Mouse (Mus musculus): ENCODE results near the gene Rnaseh2b. TPM values are rescaled to one million over a fixed set of nuclear protein-coding genes. Genes with fewer than 3 reads are reported as not detected.

The Rnaseh2b gene
- polyA plus RNA-seq, 1 experiment from 2014 or later = 37.0 TPM

DNA sequence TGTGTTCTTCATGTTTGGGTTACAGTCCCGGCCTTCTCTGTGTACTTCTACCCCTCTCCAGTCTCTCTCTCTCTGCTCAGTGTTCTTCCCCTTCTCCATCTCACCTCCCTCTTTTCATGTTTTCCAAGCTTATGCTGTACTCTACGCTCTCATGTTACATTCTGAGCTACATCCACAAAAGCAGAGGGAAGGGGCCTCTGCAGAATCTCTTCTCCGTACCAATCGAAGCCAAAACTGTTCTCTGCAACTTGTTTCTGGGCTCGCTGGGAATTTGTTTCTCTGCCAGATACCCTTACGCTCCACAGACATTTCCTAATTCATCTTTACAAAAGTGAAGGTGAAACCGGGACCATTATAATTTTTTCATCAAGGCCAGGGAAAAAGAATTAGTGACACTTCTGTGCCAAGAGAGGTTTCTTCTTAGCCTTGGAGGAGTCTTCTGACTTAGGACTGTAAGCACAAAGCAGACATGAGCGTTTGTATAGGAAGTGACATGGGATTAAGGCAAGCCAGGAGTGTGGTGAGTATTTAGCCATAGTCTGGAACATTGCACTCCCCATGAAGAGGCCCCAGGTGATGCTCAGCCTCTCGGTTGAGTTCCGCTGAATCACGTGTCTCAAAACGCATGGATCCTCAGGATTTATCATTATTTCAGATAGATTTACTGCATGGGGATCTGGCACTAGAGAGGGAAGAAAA is 21.5 kb upstream of the Rnaseh2b start:
- no peak overlapping the region for H3K9ac ChIP-seq
- H3K4me1 ChIP-seq (replicated peaks) = no peaks in the 10 kb centered on the region
- no peaks in the 10 kb centered on the region for H3K27me3 ChIP-seq
- H3K4me3 ChIP-seq = no peak overlapping the region
- no peak for ATAC-seq (ENCODE audit: low FRiP score)
- H3K36me3 ChIP-seq = no peaks in the 10 kb centered on the region
- H3K9me3 ChIP-seq = no peaks in the 10 kb centered on the region
- WGBS = 90% methylated on average over 12 of the region's 12 CpGs
- H3K27ac ChIP-seq = no peak overlapping the region
- no peak overlapping the region for H3K4me2 ChIP-seq

DNA sequence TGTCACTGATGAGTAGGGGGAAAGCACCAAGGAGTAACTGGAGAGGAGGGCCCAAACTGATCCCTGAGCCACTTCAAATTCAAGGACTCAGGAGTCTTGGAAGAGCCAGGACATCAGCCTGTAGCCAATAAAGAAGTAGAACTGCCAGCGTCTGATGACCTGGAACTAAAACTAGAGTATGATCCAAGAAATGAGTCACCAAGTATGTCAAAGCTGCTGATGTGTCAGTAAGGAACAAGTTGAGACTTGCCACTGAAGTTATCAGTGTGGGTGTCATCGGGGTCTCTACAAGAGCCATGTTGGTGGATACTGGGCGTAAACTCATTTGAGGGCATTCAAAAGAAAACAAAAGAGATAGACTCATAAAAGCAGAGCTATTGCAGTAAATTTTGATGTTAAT is 18.8 kb upstream of the Rnaseh2b start:
- no peak overlapping the region for H3K9ac ChIP-seq
- no peak overlapping the region for H3K4me2 ChIP-seq
- no peak for ATAC-seq (ENCODE audit: low FRiP score)
- no peaks in the 10 kb centered on the region for H3K36me3 ChIP-seq
- H3K27me3 ChIP-seq = no peaks in the 10 kb centered on the region
- no peaks in the 10 kb centered on the region for H3K9me3 ChIP-seq
- no peak overlapping the region for H3K27ac ChIP-seq
- no peak overlapping the region for H3K4me3 ChIP-seq
- H3K4me1 ChIP-seq (replicated peaks) = no peaks in the 10 kb centered on the region
- 93% methylated on average over 3 of the region's 3 CpGs for WGBS

DNA sequence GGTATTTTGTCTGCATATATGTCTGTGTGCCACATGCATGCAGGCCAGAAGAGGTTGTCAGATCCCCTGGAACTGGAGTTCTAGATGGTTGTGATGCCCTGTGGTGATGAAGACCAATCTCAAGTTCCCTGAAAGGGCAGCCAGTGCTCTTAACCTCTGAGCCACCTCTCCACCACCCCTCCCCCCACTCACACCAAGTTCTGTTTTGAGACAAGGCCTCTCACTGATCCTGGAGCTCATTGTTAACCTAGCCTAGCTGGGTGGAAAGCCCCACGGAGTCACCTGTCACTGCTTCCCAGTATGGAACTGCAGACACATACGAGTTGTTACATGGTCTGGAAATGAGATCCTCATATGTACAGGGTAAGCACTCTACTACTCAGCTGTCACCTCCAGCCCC is 9.4 kb upstream of the Rnaseh2b start:
- Histone ChIP-seq H3K9me3 (no peaks in the 10 kb centered on the region), H3K4me1 (replicated peaks) (0 out of 2 replicates have a peak, but pooled peaks cover 3% of the 10 kb centered on the region), H3K27me3 (no peaks in the 10 kb centered on the region), H3K36me3 (no peaks in the 10 kb centered on the region), H3K27ac (no peak overlapping the region), H3K9ac (no peak overlapping the region), H3K4me2 (no peak overlapping the region), H3K4me3 (no peak overlapping the region)
- WGBS = 76% methylated on average over 2 of the region's 2 CpGs
- no peak for ATAC-seq (ENCODE audit: low FRiP score)

DNA sequence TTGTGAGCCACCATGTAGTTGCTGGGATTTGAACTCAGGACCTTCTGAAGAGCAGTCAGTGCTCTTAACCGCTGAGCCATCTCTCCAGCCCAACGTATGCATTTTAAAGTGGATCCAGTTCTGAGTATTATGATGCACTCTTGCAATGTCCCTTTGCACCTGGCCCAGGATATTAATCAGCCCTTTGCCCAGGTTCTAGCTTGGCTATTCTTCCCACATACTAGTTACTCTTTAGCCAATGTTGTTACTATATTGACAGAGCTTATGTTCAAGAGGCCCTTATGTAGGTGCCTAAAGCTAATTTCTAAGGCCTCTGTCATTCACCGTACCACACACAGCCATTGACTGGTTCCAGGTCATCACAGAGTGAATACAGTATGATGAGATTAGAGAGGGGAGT is 3.7 kb upstream of the Rnaseh2b start:
- 92% methylated on average over 3 of the region's 3 CpGs for WGBS

GRCm38 (mm10) chr14:62291406-62291987 is 892 bp upstream of the Rnaseh2b start:
- Histone ChIP-seq H3K4me3 (no peak overlapping the region), H3K9ac (no peak overlapping the region), H3K36me3 (no peaks in the 10 kb centered on the region), H3K27ac (no peak overlapping the region), H3K9me3 (no peaks in the 10 kb centered on the region), H3K27me3 (0 out of 2 replicates have a peak, but pooled peaks cover 14% of the 10 kb centered on the region), H3K4me2 (no peak overlapping the region), H3K4me1 (replicated peaks) (peaks cover 14% of the 10 kb centered on the region)
- 95% methylated on average over 1 of the region's 1 CpGs for WGBS
- ATAC-seq (ENCODE audit: low FRiP score) = no peak

More for the DNA sequence above, 3.7 kb upstream of the Rnaseh2b start:
- no peak for ATAC-seq (ENCODE audit: low FRiP score)
- Histone ChIP-seq H3K27me3 (0 out of 2 replicates have a peak, but pooled peaks cover 7% of the 10 kb centered on the region), H3K27ac (no peak overlapping the region), H3K4me3 (no peak overlapping the region), H3K4me1 (replicated peaks) (peaks cover 14% of the 10 kb centered on the region), H3K36me3 (no peaks in the 10 kb centered on the region), H3K4me2 (no peak overlapping the region), H3K9ac (no peak overlapping the region), H3K9me3 (no peaks in the 10 kb centered on the region)

GRCm38 (mm10) chr14:62292166-62292487 is 262 bp upstream of the Rnaseh2b start:
- peak overlapping the region; percentile 84 for H3K9ac ChIP-seq
- no peak overlapping the region for H3K27ac ChIP-seq
- no peaks in the 10 kb centered on the region for H3K36me3 ChIP-seq
- H3K4me2 ChIP-seq = peak overlapping the region; percentile 98
- WGBS = 26% methylated on average over 7 of the region's 7 CpGs
- peaks cover 14% of the 10 kb centered on the region for H3K4me1 ChIP-seq (replicated peaks)
- peak overlapping the region; percentile 61 for H3K4me3 ChIP-seq
- H3K27me3 ChIP-seq = 0 out of 2 replicates have a peak, but pooled peaks cover 14% of the 10 kb centered on the region
- no peaks in the 10 kb centered on the region for H3K9me3 ChIP-seq
- ATAC-seq (ENCODE audit: low FRiP score) = peak; percentile 29; the same call in 1 of the 2 replicates

DNA sequence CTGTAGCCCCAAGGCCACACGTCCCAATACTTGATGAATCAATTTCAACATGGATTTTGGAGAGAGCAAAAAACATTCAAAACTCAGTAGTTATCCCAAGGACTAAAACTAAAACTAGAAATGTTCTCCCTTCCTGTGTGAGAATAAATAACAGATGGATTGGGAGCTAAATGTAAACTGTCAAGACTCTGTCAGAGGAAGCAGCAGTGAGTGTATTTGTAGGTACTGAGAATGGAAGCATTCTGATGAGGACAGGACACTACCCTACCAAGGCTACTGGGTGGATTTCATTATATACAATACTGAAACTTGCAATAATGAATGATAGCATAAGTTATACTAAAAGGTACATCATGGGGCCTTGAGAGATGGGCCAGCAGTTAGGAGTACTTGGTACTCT is 6.4 kb downstream of the Rnaseh2b start:
- 0 out of 2 replicates have a peak, but pooled peaks cover 6% of the 10 kb centered on the region for H3K27me3 ChIP-seq
- no peak for ATAC-seq (ENCODE audit: low FRiP score)
- H3K4me1 ChIP-seq (replicated peaks) = no peaks in the 10 kb centered on the region
- no peaks in the 10 kb centered on the region for H3K9me3 ChIP-seq
- no peak overlapping the region for H3K4me2 ChIP-seq
- no peak overlapping the region for H3K9ac ChIP-seq
- H3K27ac ChIP-seq = no peak overlapping the region
- no peaks in the 10 kb centered on the region for H3K36me3 ChIP-seq
- 93% methylated on average over 1 of the region's 1 CpGs for WGBS
- no peak overlapping the region for H3K4me3 ChIP-seq

GRCm38 (mm10) chr14:62300031-62300430 is 7.6 kb downstream of the Rnaseh2b start:
- Histone ChIP-seq H3K9ac (no peak overlapping the region), H3K36me3 (no peaks in the 10 kb centered on the region), H3K4me2 (no peak overlapping the region), H3K27ac (no peak overlapping the region), H3K4me3 (no peak overlapping the region), H3K9me3 (no peaks in the 10 kb centered on the region), H3K27me3 (0 out of 2 replicates have a peak, but pooled peaks cover under 1% of the 10 kb centered on the region), H3K4me1 (replicated peaks) (no peaks in the 10 kb centered on the region)
- 69% methylated on average over 3 of the region's 3 CpGs for whole genome bisulfite sequencing
- ATAC-seq (ENCODE audit: low FRiP score) = no peak

GRCm38 (mm10) chr14:62307555-62307954 is 15.2 kb downstream of the Rnaseh2b start:
- H3K9ac ChIP-seq = no peak overlapping the region

DNA sequence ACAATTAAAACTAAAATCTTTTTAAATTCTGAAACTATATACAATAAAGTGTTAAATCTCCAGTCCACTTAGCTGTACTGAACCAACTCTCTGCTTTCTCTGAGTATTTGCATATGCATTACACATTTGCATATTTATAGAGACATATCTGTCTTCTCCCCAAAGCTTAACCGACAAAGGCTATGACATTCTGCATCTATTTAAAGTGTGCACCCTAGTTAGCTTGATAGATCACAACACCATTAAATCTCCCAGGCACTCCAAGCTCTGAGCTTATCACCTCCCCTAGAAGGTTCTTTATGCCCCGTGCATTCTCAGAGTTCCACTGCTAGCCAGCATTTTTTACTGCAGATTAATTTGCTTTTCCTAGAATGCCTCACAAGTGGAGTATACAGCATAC is 16.6 kb downstream of the Rnaseh2b start:
- ATAC-seq (ENCODE audit: low FRiP score) = no peak
- no peak overlapping the region for H3K4me3 ChIP-seq
- H3K4me2 ChIP-seq = no peak overlapping the region
- no peaks in the 10 kb centered on the region for H3K36me3 ChIP-seq
- H3K9ac ChIP-seq = no peak overlapping the region
- H3K4me1 ChIP-seq (replicated peaks) = peaks cover 9% of the 10 kb centered on the region; the same call in 1 of the 2 replicates
- H3K27me3 ChIP-seq = no peaks in the 10 kb centered on the region
- no peaks in the 10 kb centered on the region for H3K9me3 ChIP-seq
- 34% methylated on average over 2 of the region's 2 CpGs for WGBS
- no peak overlapping the region for H3K27ac ChIP-seq

More at GRCm38 (mm10) chr14:62307555-62307954, 15.2 kb downstream of the Rnaseh2b start:
- ATAC-seq (ENCODE audit: low FRiP score) = no peak
- Histone ChIP-seq H3K27me3 (no peaks in the 10 kb centered on the region), H3K4me1 (replicated peaks) (peaks cover 9% of the 10 kb centered on the region; the same call in 1 of the 2 replicates), H3K4me2 (no peak overlapping the region), H3K4me3 (no peak overlapping the region), H3K9me3 (no peaks in the 10 kb centered on the region), H3K36me3 (no peaks in the 10 kb centered on the region), H3K27ac (no peak overlapping the region)
- WGBS = 78% methylated on average over 1 of the region's 1 CpGs

DNA sequence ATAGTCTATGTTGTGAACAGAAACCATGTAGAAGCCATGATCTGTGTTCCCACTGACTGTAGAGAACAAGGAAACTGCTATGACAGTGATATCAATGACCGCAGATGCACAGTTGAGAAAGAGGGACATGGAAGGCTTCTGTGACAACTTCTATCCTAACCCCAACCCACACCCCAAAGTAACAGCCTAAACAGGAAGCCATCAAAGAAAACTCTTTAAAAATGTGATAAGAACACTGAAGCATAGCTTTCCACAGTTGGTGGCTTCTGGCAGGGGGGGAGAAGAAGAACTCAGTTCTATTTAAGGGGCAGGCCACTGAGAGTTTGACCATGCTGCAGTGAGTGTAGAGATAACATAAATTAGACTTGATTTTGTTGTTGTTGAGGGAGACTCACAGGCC is 19.3 kb downstream of the Rnaseh2b start:
- 97% methylated on average over 1 of the region's 1 CpGs for WGBS
- no peaks in the 10 kb centered on the region for H3K36me3 ChIP-seq
- peaks cover 9% of the 10 kb centered on the region; the same call in 1 of the 2 replicates for H3K4me1 ChIP-seq (replicated peaks)
- no peaks in the 10 kb centered on the region for H3K9me3 ChIP-seq
- H3K27me3 ChIP-seq = no peaks in the 10 kb centered on the region
- H3K4me3 ChIP-seq = no peak overlapping the region
- ATAC-seq (ENCODE audit: low FRiP score) = no peak
- no peak overlapping the region for H3K9ac ChIP-seq
- no peak overlapping the region for H3K4me2 ChIP-seq
- no peak overlapping the region for H3K27ac ChIP-seq

- H3K4me3 ChIP-seq = no peak overlapping the region
- H3K9ac ChIP-seq = no peak overlapping the region
- H3K4me2 ChIP-seq = no peak overlapping the region
- no peaks in the 10 kb centered on the region for H3K27me3 ChIP-seq
- H3K9me3 ChIP-seq = no peaks in the 10 kb centered on the region
- no peaks in the 10 kb centered on the region for H3K36me3 ChIP-seq
- no peak overlapping the region for H3K27ac ChIP-seq
- no peak for ATAC-seq (ENCODE audit: low FRiP score)
- H3K4me1 ChIP-seq (replicated peaks) = no peaks in the 10 kb centered on the region
- WGBS = 63% methylated on average over 6 of the region's 6 CpGs
Measured at GRCm38 (mm10) chr14:62322581-62323344, 30.4 kb downstream of the Rnaseh2b start.
